Mouse (Mus musculus) kidney, embryonic 14.5 days (tissue): ENCODE measurements around the gene Dock1. TPM values are rescaled to one million over a fixed set of nuclear protein-coding genes. Genes with fewer than 3 reads are reported as not detected.

Experiments
- ATAC-seq: fragments of 200-750 bp; cut with Nextera tagmentation; 2 replicates; pipeline ENCODE4 v1.8.0; 2017; ENCODE audit warnings: moderate number of reproducible peaks, mild to moderate bottlenecking, moderate TSS enrichment, moderate library complexity; ENCODE audit not compliant: low FRiP score, low TSS enrichment
- H3K27ac ChIP-seq: fragments of 300-500 bp; sonication (generic); 2 replicates; pipeline ENCODE4 v1.5.1; 2014; ENCODE audit warnings: low read depth, mild to moderate bottlenecking, low read length, moderate library complexity, mixed read lengths
- H3K27me3 ChIP-seq: fragments of 300-500 bp; sonication (generic); 2 replicates; pipeline ENCODE4 v1.6.1; 2014; ENCODE audit warnings: mild to moderate bottlenecking, low read length; ENCODE audit not compliant: control insufficient read depth, insufficient read depth
- H3K36me3 ChIP-seq: fragments of 300-500 bp; sonication (generic); 2 replicates; pipeline ENCODE4 v1.6.1; 2014; ENCODE audit warnings: low read length, mixed read lengths; ENCODE audit not compliant: control insufficient read depth, insufficient read depth
- H3K4me1 ChIP-seq: fragments of 300-500 bp; sonication (generic); 2 replicates; pipeline ENCODE4 v1.6.1; 2014; ENCODE audit warnings: low read length, mixed read lengths; ENCODE audit not compliant: control insufficient read depth, insufficient read depth
- H3K4me2 ChIP-seq: fragments of 300-500 bp; sonication (generic); replicated peaks from 2 replicates; pipeline ENCODE4 v1.6.1; 2014; ENCODE audit warnings: low read depth, mild to moderate bottlenecking, low read length
- H3K4me3 ChIP-seq: fragments of 300-500 bp; sonication (generic); 2 replicates; pipeline ENCODE4 v1.5.1; 2014; ENCODE audit warnings: mild to moderate bottlenecking, low read length
- H3K9ac ChIP-seq: fragments of 300-500 bp; sonication (generic); 2 replicates; pipeline ENCODE4 v1.6.1; 2014; ENCODE audit warnings: low read depth, mild to moderate bottlenecking, low read length, moderate library complexity
- H3K9me3 ChIP-seq: fragments of 300-500 bp; sonication (generic); 2 replicates; pipeline ENCODE4 v1.6.1; 2016; ENCODE audit warnings: low read length; ENCODE audit not compliant: control insufficient read depth
- WGBS: fragments of 180-500 bp; shearing (Covaris S2); extraction: QIAGEN DNeasy Blood & Tissue Kit; methylation state at CpG from one replicate; pipeline ENCODE4 v1.1.7; 2014; 5-methylcytosine and 5-hydroxymethylcytosine counted together
- polyA plus RNA-seq: library from polyadenylated mRNA; unstranded; fragments of >200 nt; fragmentation: Nextera tagmentation; extraction: Ambion mirVana; gene quantifications from 2 replicates; pipeline ENCODE4 v1.2.1, GENCODE M21; 2014

The Dock1 gene
- polyA plus RNA-seq, 1 experiment from 2014 or later = 60.6 TPM

GRCm38 (mm10) chr7:135093851-135094250 is 423.4 kb downstream of the Dock1 start:
- Histone ChIP-seq H3K4me3 (no peak overlapping the region), H3K4me1 (no peaks in the 10 kb centered on the region), H3K4me2 (no peak overlapping the region), H3K9me3 (no peaks in the 10 kb centered on the region), H3K9ac (no peak overlapping the region), H3K27ac (no peak overlapping the region), H3K27me3 (no peaks in the 10 kb centered on the region), H3K36me3 (no peaks in the 10 kb centered on the region; the same call in 1 of the 2 replicates)
- WGBS = 62% methylated on average over 2 of the region's 2 CpGs
- ATAC-seq = no peak

GRCm38 (mm10) chr7:135101921-135102320 is 431.5 kb downstream of the Dock1 start:
- Histone ChIP-seq H3K4me2 (no peak overlapping the region), H3K27ac (no peak overlapping the region), H3K27me3 (no peaks in the 10 kb centered on the region), H3K36me3 (no peaks in the 10 kb centered on the region; the same call in 1 of the 2 replicates), H3K9me3 (no peaks in the 10 kb centered on the region), H3K4me3 (no peak overlapping the region), H3K9ac (no peak overlapping the region), H3K4me1 (0 out of 2 replicates have a peak, but pooled peaks cover 7% of the 10 kb centered on the region)
- WGBS = 93% methylated on average over 7 of the region's 7 CpGs
- no peak for ATAC-seq

- H3K36me3 ChIP-seq = peaks cover 27% of the 10 kb centered on the region
- WGBS = 41% methylated on average over 3 of the region's 3 CpGs
- 0 out of 2 replicates have a peak, but pooled peaks cover 7% of the 10 kb centered on the region for H3K4me1 ChIP-seq
- no peaks in the 10 kb centered on the region for H3K27me3 ChIP-seq
- no peak overlapping the region for H3K9ac ChIP-seq
- H3K27ac ChIP-seq = no peak overlapping the region
- no peak overlapping the region for H3K4me3 ChIP-seq
- ATAC-seq = no peak
- no peaks in the 10 kb centered on the region for H3K9me3 ChIP-seq
- H3K4me2 ChIP-seq = no peak overlapping the region
Observed at GRCm38 (mm10) chr7:135106536-135106935, 436.1 kb downstream of the Dock1 start.

- H3K27ac ChIP-seq = no peak overlapping the region
- H3K9me3 ChIP-seq = no peaks in the 10 kb centered on the region
- H3K9ac ChIP-seq = no peak overlapping the region
- ATAC-seq = no peak
- H3K27me3 ChIP-seq = no peaks in the 10 kb centered on the region
- H3K36me3 ChIP-seq = peaks cover 32% of the 10 kb centered on the region
- no peak overlapping the region for H3K4me2 ChIP-seq
- no peak overlapping the region for H3K4me3 ChIP-seq
- WGBS = 92% methylated on average over 1 of the region's 1 CpGs
- H3K4me1 ChIP-seq = 0 out of 2 replicates have a peak, but pooled peaks cover 7% of the 10 kb centered on the region
Observed at GRCm38 (mm10) chr7:135110307-135110706, 439.9 kb downstream of the Dock1 start.

GRCm38 (mm10) chr7:135125296-135126065 is 455.0 kb downstream of the Dock1 start:
- H3K36me3 ChIP-seq = peaks cover 34% of the 10 kb centered on the region; the same call in 1 of the 2 replicates
- H3K4me1 ChIP-seq = no peaks in the 10 kb centered on the region
- no peaks in the 10 kb centered on the region for H3K27me3 ChIP-seq
- no peak overlapping the region for H3K27ac ChIP-seq
- H3K4me2 ChIP-seq = no peak overlapping the region
- H3K4me3 ChIP-seq = no peak overlapping the region
- H3K9ac ChIP-seq = no peak overlapping the region
- ATAC-seq = no peak
- 93% methylated on average over 10 of the region's 10 CpGs for WGBS
- H3K9me3 ChIP-seq = no peaks in the 10 kb centered on the region

GRCm38 (mm10) chr7:135132461-135132860 is 462.0 kb downstream of the Dock1 start:
- Histone ChIP-seq H3K9me3 (no peaks in the 10 kb centered on the region), H3K27me3 (no peaks in the 10 kb centered on the region), H3K4me2 (no peak overlapping the region), H3K4me3 (no peak overlapping the region), H3K9ac (no peak overlapping the region), H3K36me3 (peaks cover 13% of the 10 kb centered on the region; the same call in 1 of the 2 replicates), H3K4me1 (0 out of 2 replicates have a peak, but pooled peaks cover 7% of the 10 kb centered on the region), H3K27ac (no peak overlapping the region)
- WGBS = 92% methylated on average over 4 of the region's 4 CpGs
- ATAC-seq = no peak

GRCm38 (mm10) chr7:135134619-135135018 is 464.2 kb downstream of the Dock1 start:
- Histone ChIP-seq H3K27ac (no peak overlapping the region; the same call in 1 of the 2 replicates), H3K27me3 (no peaks in the 10 kb centered on the region), H3K9me3 (no peaks in the 10 kb centered on the region), H3K36me3 (peaks cover 13% of the 10 kb centered on the region; the same call in 1 of the 2 replicates), H3K9ac (no peak overlapping the region), H3K4me2 (no peak overlapping the region), H3K4me3 (no peak overlapping the region), H3K4me1 (0 out of 2 replicates have a peak, but pooled peaks cover 7% of the 10 kb centered on the region)
- 24% methylated on average over 12 of the region's 12 CpGs for WGBS
- peak; percentile 89 for ATAC-seq

GRCm38 (mm10) chr7:135139153-135139612 is 468.7 kb downstream of the Dock1 start:
- ATAC-seq = no peak
- Histone ChIP-seq H3K27me3 (no peaks in the 10 kb centered on the region), H3K9me3 (no peaks in the 10 kb centered on the region), H3K4me2 (no peak overlapping the region), H3K27ac (no peak overlapping the region), H3K4me1 (0 out of 2 replicates have a peak, but pooled peaks cover 6% of the 10 kb centered on the region), H3K36me3 (peaks cover 36% of the 10 kb centered on the region), H3K9ac (no peak overlapping the region), H3K4me3 (no peak overlapping the region)
- 60% methylated on average over 5 of the region's 5 CpGs for whole genome bisulfite sequencing

GRCm38 (mm10) chr7:135144731-135145130 is 474.3 kb downstream of the Dock1 start:
- no peak overlapping the region for H3K4me2 ChIP-seq
- no peak overlapping the region for H3K27ac ChIP-seq
- H3K4me1 ChIP-seq = no peaks in the 10 kb centered on the region
- no peak for ATAC-seq
- no peak overlapping the region for H3K4me3 ChIP-seq
- H3K9me3 ChIP-seq = no peaks in the 10 kb centered on the region
- H3K9ac ChIP-seq = no peak overlapping the region
- WGBS = 96% methylated on average over 4 of the region's 4 CpGs
- peaks cover 53% of the 10 kb centered on the region for H3K36me3 ChIP-seq
- H3K27me3 ChIP-seq = no peaks in the 10 kb centered on the region
